Mouse (Mus musculus) kidney, embryonic 15.5 days (tissue): ENCODE measurements around the gene Phtf2. TPM values are rescaled to one million over a fixed set of nuclear protein-coding genes. Genes with fewer than 3 reads are reported as not detected.
"Not testable (repeated sequence)": the region's sequence is repeated elsewhere in the genome, so short reads cannot be mapped to it uniquely, and the experiment has no call there.

Experiments
- ATAC-seq: fragments of 200-750 bp; cut with Nextera tagmentation; replicated peaks from 2 replicates; pipeline ENCODE4 v1.8.0; 2017; ENCODE audit warnings: moderate TSS enrichment; ENCODE audit not compliant: low FRiP score
- H3K27ac ChIP-seq: fragments of 300-500 bp; sonication (generic); 2 replicates; pipeline ENCODE4 v1.5.1; 2015; ENCODE audit warnings: mild to moderate bottlenecking, inconsistent platforms
- H3K27me3 ChIP-seq: fragments of 300-500 bp; sonication (generic); 2 replicates; pipeline ENCODE4 v1.6.1; 2015; ENCODE audit warnings: inconsistent platforms
- H3K36me3 ChIP-seq: fragments of 300-500 bp; sonication (generic); 2 replicates; pipeline ENCODE4 v1.6.1; 2015; ENCODE audit warnings: inconsistent platforms
- H3K4me1 ChIP-seq: fragments of 300-500 bp; sonication (generic); 2 replicates; pipeline ENCODE4 v1.6.1; 2015; ENCODE audit warnings: inconsistent platforms
- H3K4me2 ChIP-seq: fragments of 300-500 bp; sonication (generic); 2 replicates; pipeline ENCODE4 v1.6.1; 2015; ENCODE audit warnings: moderate library complexity, mild to moderate bottlenecking, inconsistent platforms
- H3K4me3 ChIP-seq: fragments of 300-500 bp; sonication (generic); replicated peaks from 2 replicates; pipeline ENCODE4 v1.5.1; 2015; ENCODE audit warnings: mild to moderate bottlenecking, inconsistent platforms
- H3K9ac ChIP-seq: fragments of 300-500 bp; sonication (generic); 2 replicates; pipeline ENCODE4 v1.6.1; 2015; ENCODE audit warnings: mild to moderate bottlenecking, inconsistent platforms
- H3K9me3 ChIP-seq: fragments of 300-500 bp; sonication (generic); replicated peaks from 2 replicates; pipeline ENCODE4 v1.6.1; 2016; ENCODE audit warnings: inconsistent platforms
- WGBS: fragments of 180-500 bp; shearing (Covaris S2); methylation state at CpG from one replicate; pipeline ENCODE4 v1.1.7; 2015; ENCODE audit warnings: mixed read lengths; 5-methylcytosine and 5-hydroxymethylcytosine counted together
- polyA plus RNA-seq: library from polyadenylated mRNA; unstranded; fragments of >200 nt; fragmentation: Nextera tagmentation; extraction: Ambion mirVana; gene quantifications from 2 replicates; pipeline ENCODE4 v1.2.1, GENCODE M21; 2015

The Phtf2 gene
- polyA plus RNA-seq, 1 experiment from 2014 or later, result 14.9 TPM

DNA sequence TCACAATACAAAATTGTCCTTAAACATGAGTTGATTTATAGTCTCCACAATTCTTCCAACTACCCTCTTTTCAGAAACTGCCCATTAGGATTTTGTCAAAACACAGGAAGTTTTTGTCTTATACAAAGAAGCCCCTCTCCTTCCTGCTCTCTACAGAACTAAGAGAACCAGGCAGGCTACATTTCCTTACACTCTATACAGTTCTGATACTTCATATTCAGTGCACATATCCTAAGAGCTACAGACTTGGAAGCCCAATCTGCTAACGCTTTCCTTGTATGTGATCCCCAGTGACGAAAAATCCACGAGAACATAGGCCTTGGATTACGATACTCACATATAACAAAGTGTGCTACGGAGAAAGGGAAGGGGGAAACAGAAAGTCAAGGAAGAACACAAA, 86.0 kb downstream of the Phtf2 start:
- no peaks in the 10 kb centered on the region for H3K27me3 ChIP-seq
- 88% methylated on average over 5 of the region's 5 CpGs for WGBS
- H3K4me2 ChIP-seq, result no peak overlapping the region
- no peak overlapping the region for H3K27ac ChIP-seq
- H3K9ac ChIP-seq, result no peak overlapping the region
- H3K36me3 ChIP-seq, result peaks cover 34% of the 10 kb centered on the region
- H3K9me3 ChIP-seq, result no peaks in the 10 kb centered on the region
- H3K4me3 ChIP-seq, result no peak overlapping the region
- ATAC-seq, result no peak
- no peaks in the 10 kb centered on the region for H3K4me1 ChIP-seq

- Histone ChIP-seq H3K4me2 (no peak overlapping the region), H3K9ac (no peak overlapping the region), H3K27ac (no peak overlapping the region), H3K4me1 (no peaks in the 10 kb centered on the region), H3K36me3 (peaks cover 32% of the 10 kb centered on the region), H3K9me3 (no peaks in the 10 kb centered on the region), H3K4me3 (no peak overlapping the region), H3K27me3 (no peaks in the 10 kb centered on the region)
- 83% methylated on average over 10 of the region's 10 CpGs for WGBS
- 0 out of 2 replicates have a peak, but pooled peaks have one; percentile 62 for ATAC-seq
Measured at GRCm38 (mm10) chr5:20791793-20792554, 90.0 kb downstream of the Phtf2 start.

DNA sequence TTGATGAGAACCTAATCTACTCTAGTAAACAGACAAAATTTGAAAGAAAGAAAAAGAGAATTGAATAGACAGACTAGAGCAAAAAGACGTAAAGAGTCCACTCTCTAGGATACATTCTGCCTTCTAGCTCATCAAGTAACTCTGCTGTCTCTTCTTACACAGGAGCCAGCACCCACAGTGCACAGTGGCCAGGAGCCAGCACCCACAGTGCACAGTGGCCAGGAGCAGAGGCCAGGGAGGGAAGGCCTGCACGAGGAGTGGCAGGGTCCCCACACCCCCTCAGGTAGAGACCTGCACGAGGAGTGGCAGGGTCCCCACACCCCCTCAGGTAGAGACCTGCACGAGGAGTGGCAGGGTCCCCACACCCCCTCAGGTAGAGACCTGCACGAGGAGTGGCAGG, 95.5 kb downstream of the Phtf2 start:
- not testable (repeated sequence) for H3K27ac ChIP-seq, H3K4me1 ChIP-seq, H3K4me2 ChIP-seq, H3K27me3 ChIP-seq, H3K4me3 ChIP-seq, ATAC-seq, H3K9me3 ChIP-seq, H3K9ac ChIP-seq
- peaks cover 23% of the 10 kb centered on the region; the same call in 1 of the 2 replicates for H3K36me3 ChIP-seq
- WGBS, result 92% methylated on average over 3 of the region's 5 CpGs

GRCm38 (mm10) chr5:20781116-20781515, 100.8 kb downstream of the Phtf2 start:
- no peaks in the 10 kb centered on the region for H3K27me3 ChIP-seq
- ATAC-seq, result no peak
- H3K36me3 ChIP-seq, result peaks cover 20% of the 10 kb centered on the region; the same call in 1 of the 2 replicates
- H3K4me3 ChIP-seq, result no peak overlapping the region
- no peaks in the 10 kb centered on the region for H3K9me3 ChIP-seq
- no peaks in the 10 kb centered on the region for H3K4me1 ChIP-seq
- H3K9ac ChIP-seq, result no peak overlapping the region
- no peak overlapping the region for H3K4me2 ChIP-seq
- WGBS, result 95% methylated on average over 1 of the region's 1 CpGs
- H3K27ac ChIP-seq, result no peak overlapping the region

DNA sequence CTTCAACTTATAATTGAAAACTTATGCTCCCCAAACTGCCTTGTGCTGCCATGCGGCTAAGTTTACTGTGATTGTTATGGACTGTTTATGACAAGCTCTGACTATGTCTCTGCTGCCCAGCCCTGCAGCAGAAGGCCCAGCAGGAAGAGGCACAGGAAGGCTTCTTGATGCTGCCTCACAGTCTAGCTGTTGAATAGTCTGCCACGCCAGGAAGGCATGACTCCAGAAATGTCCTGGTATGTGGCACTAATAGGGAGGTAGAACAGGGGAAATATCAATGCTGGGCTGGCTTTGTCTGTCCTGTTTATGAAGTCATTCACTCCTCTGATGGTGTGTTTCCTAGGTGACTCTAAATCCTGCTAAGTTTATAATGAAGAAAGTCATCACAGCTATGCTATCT, 102.7 kb downstream of the Phtf2 start:
- H3K27me3 ChIP-seq, result no peaks in the 10 kb centered on the region
- H3K9me3 ChIP-seq, result no peaks in the 10 kb centered on the region
- no peak for ATAC-seq
- H3K4me1 ChIP-seq, result no peaks in the 10 kb centered on the region
- no peak overlapping the region for H3K4me2 ChIP-seq
- H3K27ac ChIP-seq, result no peak overlapping the region
- no peak overlapping the region for H3K9ac ChIP-seq
- no peak overlapping the region for H3K4me3 ChIP-seq
- WGBS, result 88% methylated on average over 2 of the region's 2 CpGs
- H3K36me3 ChIP-seq, result peaks cover 20% of the 10 kb centered on the region; the same call in 1 of the 2 replicates

DNA sequence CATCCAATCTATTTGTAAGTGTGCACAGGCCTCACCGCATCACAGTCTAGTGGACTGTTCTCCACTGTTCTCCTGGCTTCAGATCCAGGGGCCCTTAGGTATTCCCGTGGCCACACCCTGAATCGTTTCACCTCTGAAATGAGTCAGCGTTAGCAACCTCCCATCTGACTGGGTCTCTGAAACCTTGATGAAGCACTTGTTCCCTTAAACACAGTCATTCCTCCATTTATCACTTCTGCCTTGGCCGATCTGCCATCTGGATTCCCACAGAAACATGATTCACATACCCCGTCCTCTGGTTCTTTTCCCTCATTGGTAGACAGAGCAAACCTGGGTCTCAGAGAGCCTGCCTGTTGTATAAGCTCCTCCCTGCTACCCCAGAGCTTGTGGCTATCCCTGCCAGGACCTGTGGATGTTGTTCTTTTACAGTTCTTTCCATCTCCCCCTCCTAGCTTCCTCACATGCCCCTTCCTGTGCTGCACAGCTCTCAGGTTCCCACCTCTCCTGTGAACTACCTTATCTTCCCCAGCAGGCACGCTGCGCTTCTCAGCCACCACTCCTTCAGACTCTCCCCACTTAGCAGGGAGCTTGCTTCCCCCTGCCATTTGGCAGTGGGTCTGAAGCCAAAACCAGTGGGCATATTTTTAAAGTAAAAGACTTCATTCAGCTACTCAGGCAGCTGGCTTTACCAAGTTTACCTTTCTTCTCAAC, 103.5 kb downstream of the Phtf2 start:
- no peaks in the 10 kb centered on the region for H3K4me1 ChIP-seq
- no peaks in the 10 kb centered on the region for H3K27me3 ChIP-seq
- peaks cover 25% of the 10 kb centered on the region for H3K36me3 ChIP-seq
- H3K4me3 ChIP-seq, result no peak overlapping the region
- no peaks in the 10 kb centered on the region for H3K9me3 ChIP-seq
- H3K27ac ChIP-seq, result no peak overlapping the region
- no peak for ATAC-seq
- no peak overlapping the region for H3K4me2 ChIP-seq
- H3K9ac ChIP-seq, result no peak overlapping the region
- WGBS, result 85% methylated on average over 8 of the region's 8 CpGs

DNA sequence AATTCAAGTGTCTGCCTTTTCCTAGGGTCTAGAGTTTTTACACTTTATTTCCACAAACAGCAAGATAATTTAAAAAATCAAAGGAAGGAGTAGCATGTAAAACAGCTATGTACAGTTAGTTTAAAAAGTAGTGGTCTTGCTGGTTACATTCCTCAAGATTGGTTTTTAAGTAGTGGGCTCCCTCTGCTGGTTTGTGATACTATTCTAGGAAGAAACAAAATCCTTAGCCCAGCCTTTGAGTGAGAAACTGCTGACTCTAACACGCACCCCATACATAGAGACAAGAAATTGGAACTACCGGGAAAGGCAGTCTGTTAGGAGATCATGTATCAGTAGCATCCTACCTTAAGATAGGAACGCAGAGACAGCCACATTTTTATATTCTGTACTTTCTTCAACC, 108.6 kb downstream of the Phtf2 start:
- Histone ChIP-seq H3K4me3 (no peak overlapping the region), H3K9me3 (no peaks in the 10 kb centered on the region), H3K27ac (no peak overlapping the region), H3K9ac (no peak overlapping the region), H3K27me3 (no peaks in the 10 kb centered on the region), H3K4me2 (no peak overlapping the region), H3K4me1 (no peaks in the 10 kb centered on the region), H3K36me3 (peaks cover 24% of the 10 kb centered on the region)
- no peak for ATAC-seq
- WGBS, result 59% methylated on average over 3 of the region's 3 CpGs

- Histone ChIP-seq H3K27ac (no peak overlapping the region), H3K4me3 (no peak overlapping the region), H3K9ac (no peak overlapping the region), H3K36me3 (peaks cover 16% of the 10 kb centered on the region), H3K9me3 (no peaks in the 10 kb centered on the region), H3K4me2 (no peak overlapping the region), H3K4me1 (no peaks in the 10 kb centered on the region), H3K27me3 (no peaks in the 10 kb centered on the region)
- 88% methylated on average over 7 of the region's 7 CpGs for WGBS
- no peak for ATAC-seq
Measured at GRCm38 (mm10) chr5:20765365-20765920, 116.5 kb downstream of the Phtf2 start.

- H3K27me3 ChIP-seq, H3K4me1 ChIP-seq, H3K9ac ChIP-seq, H3K4me3 ChIP-seq, H3K9me3 ChIP-seq, H3K4me2 ChIP-seq, H3K27ac ChIP-seq, ATAC-seq: not testable (repeated sequence)
- WGBS, result 99% methylated on average over 3 of the region's 3 CpGs
- H3K36me3 ChIP-seq, result peaks cover 23% of the 10 kb centered on the region
Measured at GRCm38 (mm10) chr5:20762441-20762840, 119.5 kb downstream of the Phtf2 start.

DNA sequence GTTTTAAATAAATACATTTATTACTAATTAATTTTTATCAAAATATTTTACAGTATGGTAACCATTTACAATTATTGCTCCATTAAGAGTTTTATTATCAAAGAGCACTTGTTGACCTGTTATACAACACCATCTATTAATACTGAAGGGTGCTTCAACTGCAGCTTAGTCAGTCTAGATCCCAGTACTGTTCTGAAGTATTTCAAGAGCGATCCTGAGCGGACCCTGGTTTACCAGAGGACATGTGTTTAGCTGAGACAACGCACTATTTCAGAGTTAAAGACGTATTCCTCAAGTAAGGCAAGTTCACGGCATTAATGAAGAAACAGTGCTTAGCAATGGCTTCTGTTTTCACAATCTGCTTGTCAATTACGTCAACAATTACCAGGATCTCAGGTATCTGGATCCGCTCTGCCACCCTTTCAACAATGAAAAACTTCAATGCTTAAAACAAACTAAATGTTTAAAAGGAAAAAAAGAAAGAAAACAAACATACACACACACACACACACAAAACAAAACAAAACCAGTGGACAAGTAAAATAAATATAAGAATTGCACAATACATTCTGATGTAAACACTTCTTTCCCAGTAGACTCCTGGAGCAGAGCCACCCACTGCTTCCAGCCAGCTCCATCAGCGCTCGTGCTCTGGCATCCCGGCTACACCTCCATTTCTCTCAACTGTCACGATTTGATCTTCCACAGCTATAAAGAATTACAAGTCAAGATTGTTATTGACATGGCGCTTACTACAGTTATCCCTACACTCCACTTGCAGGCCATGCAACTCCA, 121.4 kb downstream of the Phtf2 start:
- Histone ChIP-seq H3K4me1 (no peaks in the 10 kb centered on the region), H3K4me3 (no peak overlapping the region), H3K9me3 (no peaks in the 10 kb centered on the region), H3K36me3 (peaks cover 23% of the 10 kb centered on the region), H3K27ac (no peak overlapping the region), H3K9ac (no peak overlapping the region), H3K4me2 (no peak overlapping the region), H3K27me3 (no peaks in the 10 kb centered on the region)
- ATAC-seq, result no peak
- 93% methylated on average over 12 of the region's 12 CpGs for WGBS

DNA sequence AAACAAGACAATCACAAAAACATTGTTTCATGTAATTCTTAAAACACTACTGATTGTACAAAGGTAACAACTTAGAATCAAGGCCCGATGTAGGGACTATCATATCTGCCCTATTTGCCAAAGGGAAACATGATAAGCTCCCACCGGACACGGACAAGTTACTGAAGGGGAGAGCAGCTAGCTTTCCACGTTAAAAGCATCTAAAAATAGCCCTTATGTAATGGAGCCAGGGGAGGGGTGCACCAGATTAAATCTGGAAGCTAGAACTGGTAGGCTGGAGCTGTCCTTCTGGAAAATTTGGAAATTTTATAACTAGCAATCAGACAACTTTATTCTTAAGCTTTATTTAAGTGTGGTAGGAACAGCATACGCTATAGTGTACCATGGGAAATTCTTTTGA, 122.2 kb downstream of the Phtf2 start:
- Histone ChIP-seq H3K36me3 (peaks cover 21% of the 10 kb centered on the region), H3K9me3 (no peaks in the 10 kb centered on the region), H3K27me3 (no peaks in the 10 kb centered on the region), H3K27ac (no peak overlapping the region), H3K4me1 (no peaks in the 10 kb centered on the region), H3K4me2 (no peak overlapping the region), H3K9ac (no peak overlapping the region), H3K4me3 (no peak overlapping the region)
- no peak for ATAC-seq
- 69% methylated on average over 5 of the region's 5 CpGs for WGBS

DNA sequence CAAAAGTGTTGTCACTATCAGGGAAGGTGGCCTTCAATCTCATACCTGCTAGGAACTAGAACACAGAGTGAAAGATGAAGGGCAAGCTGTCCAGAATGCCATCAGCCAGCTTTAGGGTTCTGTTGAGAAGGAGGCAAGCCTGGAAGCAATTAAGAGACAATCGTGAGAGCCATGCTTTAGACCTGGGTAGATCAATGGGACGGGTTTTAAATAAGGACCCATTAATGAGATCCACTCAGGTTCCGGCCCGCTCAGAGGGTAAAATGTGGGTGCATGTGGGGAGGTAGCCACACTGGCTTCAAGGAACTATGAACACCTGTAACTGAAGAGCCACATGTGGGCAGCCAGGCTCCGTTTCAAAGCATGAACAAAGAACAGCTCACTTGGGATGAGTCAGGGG, 128.0 kb downstream of the Phtf2 start:
- H3K4me2 ChIP-seq, result no peak overlapping the region
- 78% methylated on average over 5 of the region's 5 CpGs for WGBS
- peaks cover 9% of the 10 kb centered on the region; the same call in 1 of the 2 replicates for H3K36me3 ChIP-seq
- no peaks in the 10 kb centered on the region for H3K4me1 ChIP-seq
- no peak overlapping the region for H3K27ac ChIP-seq
- no peak for ATAC-seq
- H3K9me3 ChIP-seq, result no peaks in the 10 kb centered on the region
- H3K4me3 ChIP-seq, result no peak overlapping the region
- H3K27me3 ChIP-seq, result no peaks in the 10 kb centered on the region
- no peak overlapping the region for H3K9ac ChIP-seq
